ENCODE assay signal across 18 mouse cellular contexts in genomic region chrX:93428956-93429737, GRCm38 (mm10).
DNase-seq lines count a peak whose midpoint lies in the region; ATAC-seq lines count a peak whose summit lies in the region.
"Had no signal": no experiment of that assay in that cellular context is flagged by ENCODE, and none has a peak within 500 bp of the region (broad histone marks: within the 10 kb centered on the region; RNA-seq: fewer than 3 reads in every experiment).

No protein-coding gene starts in this region.

- peak; percentile 2 to 20 for DNase-seq in layer of hippocampus, postnatal 14 days (ENCODE audit: low spot score in 2 of 2)
- DNase-seq in layer of hippocampus, adult 8-10 months (ENCODE audit: low spot score in 2 of 2): no peak
- peak; percentile 4 for DNase-seq in embryo, embryonic 10 days (ENCODE audit: low spot score)
- peak; percentile 23 for DNase-seq in forebrain, embryonic 10.5 days (ENCODE audit: extremely low spot score, low spot score)
- no peak for DNase-seq in left cerebral cortex, postnatal 10 days (ENCODE audit: extremely low spot score in 1 of 2, low spot score in 2 of 2)
- DNase-seq in urinary bladder, adult 18-20 months (ENCODE audit: low spot score in 2 of 2): no peak
- DNase-seq: adrenal gland, postnatal 36 days; cerebellum, adult 9-11 months; heart, postnatal 36 days; spleen, adult 18-20 months; thymus, adult 18-20 months had no signal

- H3K4me2 ChIP-seq in midbrain, embryonic 13.5 days (replicated peaks): no peak overlapping the region
- H3K4me2 ChIP-seq: heart, embryonic 13.5 days; kidney, embryonic 15.5 days; liver, embryonic 15.5 days had no signal

- 49% methylated on average over 9 of the region's 9 CpGs for WGBS in forebrain, embryonic 10.5 days
- WGBS in midbrain, embryonic 13.5 days: 36% methylated on average over 9 of the region's 9 CpGs

- no peaks in the 10 kb centered on the region for H3K9me3 ChIP-seq in forebrain, embryonic 10.5 days
- no peaks in the 10 kb centered on the region for H3K9me3 ChIP-seq in midbrain, embryonic 13.5 days
- H3K9me3 ChIP-seq: G1E; heart, embryonic 13.5 days; kidney, embryonic 15.5 days; liver, embryonic 15.5 days had no signal

- intact Hi-C loops in left cerebral cortex, postnatal 10 days (cut with DNase I): no loop called here

- 0 out of 2 replicates have a peak, but pooled peaks have one; percentile 27 for ATAC-seq in midbrain, embryonic 13.5 days
- ATAC-seq: lung, postnatal 0 days had no signal

- no peaks in the 10 kb centered on the region for H3K36me3 ChIP-seq in forebrain, embryonic 10.5 days (replicated peaks)
- no peaks in the 10 kb centered on the region for H3K36me3 ChIP-seq in midbrain, embryonic 13.5 days
- H3K36me3 ChIP-seq: heart, embryonic 13.5 days; kidney, embryonic 15.5 days; liver, embryonic 15.5 days had no signal

- H3K4me3 ChIP-seq in forebrain, embryonic 10.5 days: no peak overlapping the region
- no peak overlapping the region for H3K4me3 ChIP-seq in midbrain, embryonic 13.5 days (replicated peaks)
- H3K4me3 ChIP-seq: erythroblast, embryonic 14.5 days; heart, embryonic 13.5 days; kidney, embryonic 15.5 days; liver, embryonic 15.5 days had no signal

- H3K9ac ChIP-seq in midbrain, embryonic 13.5 days (replicated peaks): no peak overlapping the region
- H3K9ac ChIP-seq: heart, embryonic 13.5 days; kidney, embryonic 15.5 days; liver, embryonic 15.5 days had no signal

- H3K27me3 ChIP-seq in forebrain, embryonic 10.5 days (ENCODE audit: poor library complexity, severe bottlenecking): peaks cover 21% of the 10 kb centered on the region; the same call in 1 of the 2 replicates
- no peaks in the 10 kb centered on the region for H3K27me3 ChIP-seq in midbrain, embryonic 13.5 days
- H3K27me3 ChIP-seq: heart, embryonic 13.5 days; liver, embryonic 15.5 days had no signal

- peaks cover 20% of the 10 kb centered on the region for H3K4me1 ChIP-seq in forebrain, embryonic 10.5 days
- H3K4me1 ChIP-seq in midbrain, embryonic 13.5 days (replicated peaks): peaks cover 8% of the 10 kb centered on the region; the same call in 1 of the 2 replicates
- H3K4me1 ChIP-seq: heart, embryonic 13.5 days; kidney, embryonic 15.5 days; liver, embryonic 15.5 days had no signal

- H3K27ac ChIP-seq in forebrain, embryonic 10.5 days: peak overlapping the region; percentile 51; the same call in 1 of the 2 replicates
- H3K27ac ChIP-seq in midbrain, embryonic 13.5 days: no peak overlapping the region
- H3K27ac ChIP-seq: heart, embryonic 13.5 days; kidney, embryonic 15.5 days; liver, embryonic 15.5 days had no signal

Comparison
In these comparisons a context has a peak if more than half of its experiments do, and no peak if none do; other contexts are left out.
1. DNase-seq: peak in layer of hippocampus, postnatal 14 days (2 of 2), embryo, embryonic 10 days (single experiment) and forebrain, embryonic 10.5 days (single experiment); none in layer of hippocampus, adult 8-10 months (0 of 2), left cerebral cortex, postnatal 10 days (0 of 2) and urinary bladder, adult 18-20 months (0 of 2).